Mouse (Mus musculus): ENCODE results near the gene Asnsd1. TPM values are rescaled to one million over a fixed set of nuclear protein-coding genes. Genes with fewer than 3 reads are reported as not detected.

Gene Asnsd1
- polyA plus RNA-seq, 1 experiment: 17.5 TPM

Other genes starting within 250 kb of the Asnsd1 start
- gene 1700019A02Rik, start 165.1 kb downstream of the Asnsd1 start, polyA plus RNA-seq (2012; rRNA removed): not detected in 2 replicates
- gene Pms1, start 55.7 kb downstream of the Asnsd1 start, polyA plus RNA-seq (2012; rRNA removed): 4.4 and 4.5 TPM in 2 replicates
- 11.0 and 13.4 TPM in 2 replicates for gene Ormdl1, start 55.7 kb downstream of the Asnsd1 start, polyA plus RNA-seq (2012; rRNA removed)
- not detected in 2 replicates for gene Gm28778, start 55.6 kb downstream of the Asnsd1 start, polyA plus RNA-seq (2012; rRNA removed)
- 21.0 and 23.9 TPM in 2 replicates for gene Osgepl1, start 39.1 kb downstream of the Asnsd1 start, polyA plus RNA-seq (2012; rRNA removed)
- gene Asdurf, start 133 bp downstream of the Asnsd1 start, polyA plus RNA-seq (2012; rRNA removed): not detected in 2 replicates
- 0.32 and 0.40 TPM in 2 replicates for gene Gm28551, start 85 bp downstream of the Asnsd1 start, polyA plus RNA-seq (2012; rRNA removed)